Mouse (Mus musculus): ENCODE data around the gene Kcnj2. TPM values are rescaled to one million over a fixed set of nuclear protein-coding genes. Genes with fewer than 3 reads are reported as not detected.

The Kcnj2 gene
- 13.2 TPM for polyA plus RNA-seq (2014; fragmentation: Illumina TruSeq; extraction: RNeasy Lipid Tissue Mini Kit (QIAGEN cat#74804); ENCODE audit: low replicate concordance)

DNA sequence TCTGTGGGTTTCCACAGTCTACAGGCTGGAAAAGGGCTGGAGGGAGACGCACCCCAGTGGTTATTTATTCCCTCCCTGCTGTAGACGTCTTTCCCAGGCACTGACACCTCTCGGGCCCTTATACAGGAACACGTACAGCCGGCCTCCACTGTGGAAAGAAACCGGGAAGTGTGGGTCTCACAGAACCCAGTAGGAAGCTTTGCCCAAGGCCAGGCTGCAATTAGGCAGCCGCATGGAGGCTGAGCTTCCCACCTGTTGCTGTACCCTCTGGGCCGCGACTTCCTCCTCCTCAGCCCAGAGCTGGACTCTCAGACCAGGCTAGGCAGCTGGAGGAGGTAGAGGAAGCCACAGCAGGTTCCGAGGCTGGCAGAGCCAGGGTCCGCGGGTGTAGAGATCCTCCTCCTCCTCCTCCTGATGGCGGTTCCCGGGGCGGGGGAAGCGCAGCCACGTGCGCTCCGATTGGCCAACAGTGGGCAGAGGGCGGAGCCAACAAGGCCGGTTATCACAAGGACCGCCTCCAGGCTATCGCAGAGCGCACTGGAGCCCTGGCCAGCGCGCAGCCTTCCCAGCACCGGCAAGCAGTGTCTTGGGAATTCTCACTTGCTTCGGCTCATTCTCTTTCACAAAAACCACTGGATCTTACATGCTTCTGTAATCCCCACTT, at the start of gene Kcnj2:
TSS of gene Kcnj2 (plus strand) at position 530 of the 664 bp plus-strand sequence.

Other genes starting within 250 kb of the Kcnj2 start
- 1.3 TPM for gene Kcnj16, start 98.1 kb upstream of the Kcnj2 start, polyA plus RNA-seq (2014; fragmentation: Illumina TruSeq; extraction: RNeasy Lipid Tissue Mini Kit (QIAGEN cat#74804); ENCODE audit: low replicate concordance)

All from small intestine, adult 10 weeks (tissue).